Mouse (Mus musculus) B cell, adult 2 months (primary cell): ENCODE measurements around the gene Glycam1.
A peak's percentile ranks its signal among the peaks of the same experiment; 100 is the strongest.
"Not testable (repeated sequence)": the region's sequence is repeated elsewhere in the genome, so short reads cannot be mapped to it uniquely, and the experiment has no call there.

ENCODE experiments used
- DNase-seq, 2 experiments: peaks; one replicate each; pipeline ENCODE4 v3.0.0; 2022

The Glycam1 gene

DNA sequence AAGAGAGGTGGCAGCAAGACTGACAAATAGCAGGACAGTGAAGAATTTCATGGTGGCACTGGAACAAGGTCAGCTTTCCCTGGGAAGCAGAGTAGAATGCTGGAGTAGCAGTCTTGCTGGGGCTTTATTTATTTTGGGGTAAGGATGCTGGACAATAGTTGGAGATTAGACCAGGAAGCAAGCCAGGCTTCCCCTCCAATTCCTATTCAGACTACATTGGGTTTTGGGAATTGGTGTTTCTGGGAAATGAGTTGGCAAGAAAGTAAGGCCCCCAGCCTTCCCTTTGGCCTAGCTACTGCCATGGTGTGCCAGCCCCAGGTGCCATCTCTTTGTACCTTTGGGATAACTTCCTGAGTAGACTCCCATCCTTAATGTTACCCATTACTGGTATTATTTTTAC is at the start of gene Glycam1:
Gene Glycam1 (minus strand): TSS at position 101 of the 400 bp plus-strand sequence.
- no peak for DNase-seq

GRCm38 (mm10) chr15:103604481-103604880 is 39.6 kb upstream of the Glycam1 start:
- DNase-seq: no peak

GRCm38 (mm10) chr15:103590779-103591178 is 25.9 kb upstream of the Glycam1 start:
- DNase-seq: no peak

DNA sequence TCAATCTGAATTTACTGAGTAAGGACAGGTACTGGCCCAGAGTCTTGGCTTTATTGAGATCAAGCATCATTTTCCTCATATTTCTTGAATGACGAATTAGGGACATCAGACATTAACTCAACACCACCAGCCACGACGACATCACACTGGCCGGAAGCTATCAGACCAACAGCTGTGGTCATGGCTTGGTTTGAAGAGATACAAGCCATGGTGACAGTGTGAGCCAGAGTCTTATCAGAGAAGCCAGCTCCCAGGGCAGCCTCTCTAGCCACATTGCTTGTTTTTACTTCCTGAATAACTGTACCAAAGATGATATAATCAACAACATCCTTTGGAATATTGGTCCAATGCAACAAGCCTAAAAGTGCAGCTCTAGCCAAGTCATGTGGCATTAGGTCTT is 22.9 kb upstream of the Glycam1 start:
- not testable (repeated sequence) for DNase-seq

- no peak for DNase-seq
Measured at GRCm38 (mm10) chr15:103585876-103586275, 21.0 kb upstream of the Glycam1 start.

GRCm38 (mm10) chr15:103552096-103552690 is 12.7 kb downstream of the Glycam1 start:
- DNase-seq: peak; percentile 53 to 59

GRCm38 (mm10) chr15:103551053-103551452 is 13.8 kb downstream of the Glycam1 start:
- DNase-seq: no peak

DNA sequence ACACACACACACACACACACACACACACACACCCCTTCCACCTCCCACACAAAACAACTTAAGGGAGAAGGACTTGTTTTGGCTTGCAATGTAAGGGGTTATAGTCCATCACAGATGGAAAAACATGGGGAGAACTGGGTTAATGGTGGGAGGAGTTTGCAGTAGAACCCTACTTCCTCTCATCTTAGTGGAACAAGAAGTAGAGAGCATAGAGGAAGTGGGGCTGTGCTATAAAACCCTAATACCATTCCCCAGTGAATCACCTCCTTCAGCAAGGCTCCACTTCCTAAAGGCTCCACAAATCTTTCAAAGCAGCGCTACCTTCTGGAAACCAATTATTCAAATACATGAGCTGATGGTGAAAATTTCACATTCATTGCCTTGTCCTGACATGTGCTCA is 15.4 kb downstream of the Glycam1 start:
- DNase-seq: no peak

DNA sequence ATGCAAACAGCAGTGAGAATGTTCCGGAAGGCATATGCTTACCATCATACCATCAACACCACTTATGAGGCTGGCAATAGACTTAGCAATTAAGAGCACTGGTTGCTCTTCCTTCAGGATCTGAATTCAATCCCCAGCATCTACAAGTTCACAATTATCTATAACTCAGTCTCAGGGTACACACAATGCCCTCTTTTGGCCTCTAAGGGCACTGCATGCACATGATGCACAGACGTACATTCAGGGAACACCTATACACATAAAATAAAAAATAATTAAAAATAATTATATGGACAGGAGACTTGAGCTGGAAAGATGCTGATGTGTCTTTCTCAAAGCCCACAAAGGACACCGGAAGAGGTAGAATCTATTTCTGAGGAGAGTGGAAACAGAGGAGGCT is 16.9 kb downstream of the Glycam1 start:
- no peak for DNase-seq

DNA sequence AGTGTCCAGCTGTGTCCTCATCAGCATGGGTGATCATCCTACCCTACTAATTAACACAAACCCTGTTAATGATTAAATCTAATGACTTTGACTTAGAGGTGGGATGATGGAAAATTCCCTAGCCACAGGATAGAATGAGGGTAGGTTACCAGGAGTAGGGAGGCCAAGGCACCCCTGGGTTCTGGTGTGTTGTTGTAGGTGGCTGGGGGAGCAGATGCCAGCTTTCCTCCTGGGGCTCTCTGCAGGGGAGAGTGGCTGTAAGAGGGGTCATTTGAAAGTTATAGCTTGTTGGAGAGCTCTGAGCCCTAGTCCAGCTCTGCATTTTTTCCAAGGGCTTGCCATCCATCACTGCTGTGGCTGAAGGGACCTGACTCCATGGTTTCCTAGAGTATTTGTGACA is 22.4 kb downstream of the Glycam1 start:
- no peak for DNase-seq

DNA sequence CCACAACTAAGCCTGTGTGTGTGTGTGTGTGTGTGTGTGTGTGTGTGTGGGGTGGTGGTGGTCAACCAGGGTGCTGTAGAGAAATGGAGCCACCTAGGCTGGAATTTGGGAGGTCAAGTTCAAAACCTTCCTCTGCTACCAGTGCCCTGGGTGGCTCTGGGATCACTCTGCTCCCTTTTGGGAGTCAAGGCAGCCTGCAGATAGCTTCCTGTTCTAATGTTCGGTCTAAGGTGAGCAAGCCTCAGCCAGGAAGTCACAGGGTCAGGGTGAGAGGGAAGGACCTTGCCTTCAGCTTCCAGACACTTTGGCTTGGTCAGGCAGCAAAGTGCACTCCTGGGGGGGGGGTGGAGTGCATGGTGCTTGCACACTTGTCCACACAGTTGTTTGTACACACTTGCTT is 24.2 kb downstream of the Glycam1 start:
- no peak for DNase-seq

- no peak for DNase-seq
Measured at GRCm38 (mm10) chr15:103539259-103539658, 25.6 kb downstream of the Glycam1 start.

DNA sequence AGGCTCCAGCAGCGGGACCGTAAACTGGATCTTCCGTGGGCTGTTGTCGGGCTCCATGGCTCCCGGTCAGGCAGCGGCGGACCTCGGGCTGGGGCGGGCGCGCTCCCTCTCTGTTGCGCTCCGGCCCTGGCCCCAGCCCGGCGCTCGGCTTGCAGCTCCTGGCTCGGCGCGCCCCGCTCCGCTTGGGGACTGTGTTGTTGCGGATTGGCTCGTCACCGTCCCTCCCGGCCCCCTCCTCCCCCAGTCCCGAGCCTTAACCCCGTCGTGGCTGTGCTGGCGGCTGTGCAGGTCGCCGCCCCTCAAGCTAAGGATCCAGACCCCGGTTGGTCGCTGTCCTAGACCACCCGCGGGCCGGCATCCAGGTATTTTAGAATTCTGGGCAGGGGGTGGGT is 27.1 kb downstream of the Glycam1 start, which contains the start of gene Ppp1r1a:
Gene Ppp1r1a (minus strand): TSS at position 182 of the 392 bp plus-strand sequence.
- no peak for DNase-seq

- no peak for DNase-seq
Measured at GRCm38 (mm10) chr15:103537011-103537821, 27.7 kb downstream of the Glycam1 start.

- no peak for DNase-seq
Measured at GRCm38 (mm10) chr15:103536456-103536855, 28.4 kb downstream of the Glycam1 start.

- no peak for DNase-seq
Measured at GRCm38 (mm10) chr15:103535786-103536185, 29.1 kb downstream of the Glycam1 start.

GRCm38 (mm10) chr15:103535030-103535429 is 29.9 kb downstream of the Glycam1 start:
- no peak for DNase-seq

DNA sequence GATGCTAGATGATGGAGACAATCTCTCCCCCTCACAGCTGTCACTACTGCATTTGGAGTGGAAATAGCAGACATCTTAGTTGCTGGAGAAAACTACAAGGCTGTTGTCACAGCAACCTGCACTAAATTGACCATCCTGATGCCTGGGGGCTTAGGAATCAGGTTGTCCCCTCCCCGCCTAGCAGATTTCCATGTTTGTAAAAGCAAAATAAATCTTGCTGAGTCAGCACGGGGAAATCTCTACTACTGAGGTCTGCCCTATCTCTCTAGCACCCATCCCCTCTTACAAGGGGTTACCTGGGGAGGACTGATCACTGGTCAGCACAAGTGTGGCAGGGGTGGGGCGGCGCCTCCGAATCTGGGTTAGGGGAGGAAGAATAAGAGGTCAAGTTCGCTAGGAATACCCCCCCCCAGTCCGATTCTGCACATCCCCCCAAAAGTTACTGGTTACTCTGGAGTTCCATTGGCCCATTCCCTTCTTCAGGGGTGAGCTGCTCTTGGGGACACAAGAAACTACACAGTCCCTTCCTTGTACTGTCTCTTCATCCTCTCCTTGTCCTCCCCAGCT is 30.7 kb downstream of the Glycam1 start:
- no peak for DNase-seq

DNA sequence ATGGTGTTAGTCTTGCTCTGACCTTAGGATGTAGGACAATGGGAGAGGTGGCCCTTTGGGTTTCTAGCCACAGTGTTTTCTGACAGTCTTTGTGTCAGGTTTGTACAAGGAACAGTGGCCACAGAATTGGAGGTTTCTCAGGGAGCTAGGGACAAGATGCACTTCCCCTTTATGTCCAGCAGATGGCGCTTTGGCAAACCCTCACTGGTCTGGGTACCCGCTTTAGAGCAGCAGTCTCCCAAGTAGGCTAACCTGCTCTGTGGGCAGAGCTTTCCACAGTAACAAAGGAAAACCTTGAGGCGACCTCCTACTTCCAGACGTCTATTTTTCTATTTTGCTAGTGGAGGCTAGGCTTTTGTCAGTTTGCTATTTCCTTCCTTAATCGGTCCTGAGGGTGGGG is 34.5 kb downstream of the Glycam1 start:
- peak; percentile 52 to 54 for DNase-seq

GRCm38 (mm10) chr15:103523156-103523555 is 41.7 kb downstream of the Glycam1 start:
- no peak for DNase-seq

DNA sequence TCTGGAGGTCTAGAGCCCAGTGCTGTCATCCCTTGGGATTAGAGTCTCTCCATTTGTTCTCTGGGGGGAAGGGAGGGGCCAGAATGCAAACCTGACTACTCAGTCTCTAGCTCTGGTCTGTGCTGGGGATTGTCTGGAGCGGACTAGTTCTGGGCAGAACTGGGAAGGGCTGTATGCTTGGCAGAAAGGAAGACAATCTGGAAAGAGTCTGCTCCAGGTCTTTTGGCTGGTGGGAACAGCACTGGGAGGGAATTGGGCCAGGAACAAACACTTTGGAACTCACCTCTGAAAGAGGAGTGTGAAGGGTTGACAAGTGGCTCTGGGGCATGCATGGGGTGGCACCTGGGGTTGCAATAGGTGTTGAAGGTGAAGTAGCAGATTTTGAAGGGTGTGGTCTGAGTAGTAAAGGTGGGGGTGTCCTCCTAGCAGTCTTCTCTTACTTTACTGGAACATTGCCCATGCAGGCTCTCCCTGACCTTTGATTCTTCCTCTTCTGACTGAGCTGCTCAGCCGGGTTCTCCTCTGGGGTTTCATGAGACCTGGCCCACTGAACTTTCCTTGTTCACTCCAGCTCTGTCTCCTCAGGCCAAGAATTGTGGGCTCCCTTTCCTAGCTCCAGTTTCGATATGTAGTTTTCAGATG is 42.3 kb downstream of the Glycam1 start:
- DNase-seq: no peak

- no peak for DNase-seq
Measured at GRCm38 (mm10) chr15:103519386-103520378, 45.2 kb downstream of the Glycam1 start.
